Mouse (Mus musculus) heart, adult 9 months (tissue): ENCODE results near the gene Blvrb.

ENCODE experiments used
- DNase-seq, 2 experiments: peaks; one replicate each; pipeline ENCODE4 v3.0.0; 2022; ENCODE audit warnings: low spot score in 2 of 2

Blvrb gene

GRCm38 (mm10) chr7:27447419-27448286 is at the start of gene Blvrb, which contains the start of gene Sptbn4:
Blvrb (plus strand) TSS chr7:27447978.
Sptbn4 (minus strand) TSS chr7:27447686.
- peak; percentile 100 for DNase-seq

GRCm38 (mm10) chr7:27400545-27400944 is 47.2 kb upstream of the Blvrb start:
- no peak for DNase-seq

GRCm38 (mm10) chr7:27402675-27403074 is 45.1 kb upstream of the Blvrb start:
- DNase-seq, result peak; percentile 6 to 21

DNA sequence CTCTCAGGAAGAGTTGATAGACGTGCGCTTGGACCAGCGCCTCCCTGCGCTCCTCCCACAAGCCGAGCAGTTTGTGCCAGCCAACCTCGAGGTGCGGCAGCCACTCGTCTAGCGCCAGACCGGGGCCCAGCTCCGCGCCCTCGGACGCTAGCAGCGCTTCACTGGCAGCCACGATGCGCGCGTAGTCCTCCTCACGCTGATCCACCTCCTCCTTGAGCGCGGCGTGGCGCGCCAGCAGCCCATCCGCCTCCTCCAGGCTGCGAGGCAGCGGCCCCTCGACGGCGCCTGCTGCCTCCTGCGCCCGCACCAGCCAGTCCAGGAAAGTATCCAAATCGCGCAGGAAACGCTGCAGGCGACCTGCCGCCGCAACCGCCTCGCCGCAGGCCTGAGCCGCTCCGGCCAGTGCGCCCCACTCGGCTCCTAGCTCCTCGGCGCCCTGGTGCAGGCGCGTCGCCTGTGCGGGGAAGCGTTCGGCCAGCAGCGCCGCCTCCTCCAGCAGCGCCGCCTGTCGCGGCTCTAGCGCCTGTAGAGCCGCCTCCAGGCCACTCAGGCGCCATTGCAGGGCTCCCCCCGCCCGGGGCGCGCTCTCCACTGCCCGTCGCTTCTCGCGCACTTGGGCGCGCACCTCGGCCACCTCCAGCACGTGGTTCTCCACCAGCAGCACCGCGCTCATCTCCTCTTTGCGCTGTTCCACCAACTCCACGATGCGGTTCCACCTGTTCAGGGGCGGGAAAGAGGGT is 43.4 kb upstream of the Blvrb start:
- no peak for DNase-seq

DNA sequence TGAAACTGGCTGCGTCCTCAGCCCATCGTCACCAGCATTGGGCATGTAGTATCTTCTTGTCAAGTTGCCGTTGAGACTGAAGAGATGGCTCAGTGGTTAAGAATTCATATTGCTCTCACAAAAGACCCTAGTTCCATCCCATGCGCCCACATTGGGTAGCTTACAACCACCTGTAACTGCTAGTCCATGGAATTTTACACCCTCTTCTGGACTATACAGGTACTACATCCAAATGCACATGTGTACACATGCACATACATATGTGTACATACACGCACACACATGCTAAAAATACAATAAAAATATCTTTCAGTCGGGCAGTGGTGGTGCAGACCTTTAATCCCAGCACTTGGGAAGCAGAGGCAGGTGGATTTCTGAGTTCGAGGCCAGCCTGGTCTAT is 41.3 kb upstream of the Blvrb start:
- DNase-seq, result no peak

DNA sequence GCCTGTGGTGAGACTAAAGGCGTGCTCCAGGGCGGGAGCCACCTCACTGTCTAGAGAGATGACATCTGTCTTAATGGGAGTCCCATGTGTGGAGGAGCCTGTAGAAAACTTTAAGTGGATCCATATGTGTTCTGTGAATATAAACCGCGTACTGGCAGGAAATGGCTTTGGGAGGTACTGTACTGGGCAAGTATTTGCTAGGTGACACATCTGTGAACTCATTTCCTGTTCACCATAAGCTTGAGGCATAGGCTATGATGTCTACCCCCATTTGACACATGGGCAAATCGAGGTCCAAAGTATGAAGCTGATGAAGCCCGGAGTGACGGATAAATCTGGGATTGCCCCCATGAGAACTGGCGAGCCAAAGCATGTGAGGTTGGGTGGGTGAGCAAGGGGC is 40.0 kb upstream of the Blvrb start:
- DNase-seq, result no peak

DNA sequence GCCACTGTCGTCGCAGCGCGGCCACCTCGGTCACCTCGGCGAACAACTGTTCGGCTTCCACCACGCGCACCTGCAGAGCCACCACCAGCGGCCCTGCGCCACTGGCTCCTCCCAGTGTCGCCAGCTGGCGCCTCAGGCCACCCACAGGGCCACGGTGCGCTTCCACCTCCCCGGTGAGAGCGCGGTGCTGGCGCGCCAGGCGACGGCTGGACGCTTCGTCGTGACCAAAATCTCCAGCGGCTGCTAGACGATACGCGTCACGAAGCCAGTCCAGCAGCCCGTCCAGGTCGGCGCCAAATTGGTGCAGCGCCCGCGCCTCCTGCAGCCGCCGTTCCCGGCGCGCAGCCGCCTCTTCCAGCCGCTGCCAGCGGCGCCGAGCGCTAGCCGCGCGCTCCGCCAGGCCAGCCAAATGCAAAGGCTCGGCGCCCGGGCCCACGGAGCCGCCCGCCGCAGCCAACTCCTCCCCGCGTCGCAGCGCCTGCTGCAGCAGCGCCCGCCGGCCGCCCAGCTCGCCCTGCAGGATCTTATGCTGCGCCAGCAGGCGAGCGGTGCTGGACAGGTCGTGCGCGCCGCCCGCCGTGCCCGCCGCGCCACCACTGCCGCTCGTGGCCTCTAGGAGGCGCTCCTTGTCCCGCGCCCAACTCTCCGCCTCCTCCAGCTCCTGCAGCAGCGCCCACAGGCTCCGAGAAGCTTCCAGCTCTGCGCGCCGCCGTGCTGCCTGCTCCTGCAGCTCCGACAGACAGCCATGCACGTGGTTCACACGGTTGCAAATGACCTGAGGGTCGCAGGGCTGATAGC is 39.2 kb upstream of the Blvrb start:
- peak; percentile 27 to 48 for DNase-seq

GRCm38 (mm10) chr7:27417151-27417550 is 30.6 kb upstream of the Blvrb start:
- no peak for DNase-seq

DNA sequence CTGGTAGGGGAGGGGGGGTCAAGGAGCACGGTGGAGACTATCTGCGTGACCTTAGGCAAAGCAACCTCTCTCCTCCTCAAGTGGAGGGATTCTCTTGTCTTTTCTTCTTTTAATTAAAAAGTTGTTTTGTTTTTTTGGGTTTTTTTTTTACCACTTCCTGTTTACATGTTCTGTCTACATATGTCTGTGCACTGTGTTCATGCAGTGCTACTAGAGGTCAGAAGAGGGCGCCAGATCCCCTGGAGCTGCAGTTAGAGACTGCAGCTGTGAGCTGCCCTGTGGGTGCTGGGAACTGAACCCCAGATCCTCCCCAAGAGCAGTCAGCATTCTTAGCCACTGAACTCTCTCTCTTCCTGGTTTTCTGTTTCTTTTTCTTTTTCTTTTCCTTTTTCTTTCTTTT is 28.7 kb upstream of the Blvrb start:
- no peak for DNase-seq

DNA sequence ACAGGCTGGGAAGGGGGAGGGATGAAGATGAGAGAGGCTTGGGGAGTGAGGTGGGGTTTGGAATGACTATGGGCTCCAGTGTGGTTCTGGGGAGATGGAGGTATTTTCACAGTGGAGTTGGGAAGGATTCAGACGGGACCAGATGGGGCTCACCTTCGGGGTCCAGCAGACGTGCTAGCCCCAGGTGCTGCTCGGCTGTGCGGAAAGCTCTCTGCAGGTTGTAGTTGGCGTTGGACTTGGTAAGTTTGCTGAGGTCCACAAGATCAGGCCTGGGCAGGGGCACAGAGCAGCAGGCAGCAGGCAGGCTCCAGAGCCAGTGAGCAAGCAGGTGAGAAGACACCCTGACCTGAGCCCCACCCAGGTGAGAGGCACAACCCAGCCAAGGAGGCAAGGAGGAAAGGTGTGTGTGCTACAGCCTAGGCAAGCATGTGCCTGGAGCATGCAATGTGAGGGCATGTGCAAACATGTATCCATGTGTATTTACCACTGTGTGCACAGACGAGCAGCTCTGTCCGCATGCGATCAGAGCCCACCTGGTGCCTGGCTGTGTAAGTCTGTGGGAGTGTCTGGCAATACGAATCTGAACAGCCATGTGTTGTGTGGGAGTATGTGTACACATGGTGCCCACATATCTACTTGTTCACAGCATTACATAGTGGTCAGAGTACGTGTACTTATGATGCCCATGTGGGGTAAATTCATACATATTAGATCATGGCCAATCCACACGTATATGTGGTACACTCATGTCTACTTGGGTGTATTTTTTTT is 24.0 kb upstream of the Blvrb start:
- no peak for DNase-seq

DNA sequence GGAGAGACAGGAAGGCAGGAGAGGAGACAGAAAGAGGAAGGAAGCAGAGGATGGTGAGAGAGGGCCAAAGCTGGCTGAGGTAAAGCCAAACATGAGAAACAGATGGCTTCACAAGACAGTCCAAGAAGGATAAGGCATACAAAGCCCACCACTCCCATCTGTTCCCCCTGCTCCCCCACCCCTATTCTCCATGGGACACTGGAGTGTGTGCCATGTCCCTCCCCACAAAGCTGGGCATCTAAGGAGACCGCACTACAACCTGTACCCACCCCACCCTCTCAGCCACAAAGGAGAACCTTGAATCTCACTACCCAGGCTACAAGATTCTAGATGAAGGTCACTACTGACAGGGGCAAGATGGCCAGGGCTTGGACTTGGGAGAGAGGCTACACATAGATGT is 20.4 kb upstream of the Blvrb start:
- no peak for DNase-seq

DNA sequence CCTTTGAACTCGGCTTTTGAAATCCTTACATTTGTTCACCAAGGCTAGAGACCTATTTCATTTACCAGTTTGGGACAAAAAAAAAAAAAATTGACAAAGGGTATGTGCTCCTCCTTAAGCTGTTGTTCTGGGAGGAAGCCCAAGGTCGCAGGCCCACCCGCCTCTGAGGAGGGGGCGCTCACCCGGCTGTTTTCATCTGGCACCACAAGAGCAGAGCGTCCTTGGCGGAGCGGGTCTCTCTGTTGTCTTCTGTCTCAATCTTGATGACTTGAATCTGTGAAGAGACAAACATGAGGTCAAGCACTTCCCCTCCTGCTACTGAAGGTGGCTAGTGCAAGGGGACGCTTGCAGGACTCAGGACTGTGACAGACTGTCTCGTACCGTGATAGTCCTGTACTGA is 19.8 kb upstream of the Blvrb start:
- DNase-seq, result no peak

DNA sequence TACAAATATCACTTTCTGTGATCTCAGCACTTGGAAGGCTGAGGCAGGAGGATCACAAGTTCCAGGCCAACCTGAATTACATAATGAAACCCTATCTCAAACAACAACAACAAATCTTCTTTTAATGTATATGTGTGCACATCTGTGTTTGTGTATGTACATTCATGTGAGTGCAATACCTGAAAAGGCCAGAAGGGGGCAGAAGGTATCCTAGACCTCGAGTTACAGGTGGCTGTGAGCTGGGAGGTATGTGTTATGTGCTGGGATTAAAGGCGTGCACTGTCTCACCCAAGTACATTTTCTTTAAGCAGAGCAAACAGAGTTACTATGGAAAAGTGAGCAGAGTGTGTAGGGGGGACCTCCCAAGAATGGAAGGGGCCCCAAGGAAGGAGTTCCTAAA is 18.6 kb upstream of the Blvrb start:
- DNase-seq, result no peak

DNA sequence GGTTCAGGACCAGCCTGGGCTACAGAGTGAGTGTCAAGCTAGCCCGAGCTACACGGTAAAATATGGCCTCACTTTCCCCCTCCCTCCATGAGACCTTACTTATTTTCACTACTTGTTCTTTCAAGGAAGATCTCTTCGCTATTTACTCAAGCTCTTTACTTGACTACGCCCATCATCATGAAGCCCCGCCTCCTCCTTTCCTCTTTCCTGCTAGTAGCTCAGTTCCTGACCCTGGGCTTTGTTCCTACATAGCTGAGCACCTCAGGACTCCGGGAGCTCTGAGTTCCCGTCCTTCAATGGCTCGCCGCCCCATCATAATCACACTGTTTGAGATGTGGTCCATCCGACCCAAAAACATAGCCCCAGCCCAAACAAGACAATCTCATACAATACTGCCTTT is 14.4 kb upstream of the Blvrb start:
- no peak for DNase-seq

- DNase-seq, result no peak
Observed at GRCm38 (mm10) chr7:27433794-27434193, 14.0 kb upstream of the Blvrb start.

GRCm38 (mm10) chr7:27437544-27437943 is 10.2 kb upstream of the Blvrb start:
- DNase-seq, result no peak

- DNase-seq, result no peak
Observed at GRCm38 (mm10) chr7:27440014-27440413, 7.8 kb upstream of the Blvrb start.

DNA sequence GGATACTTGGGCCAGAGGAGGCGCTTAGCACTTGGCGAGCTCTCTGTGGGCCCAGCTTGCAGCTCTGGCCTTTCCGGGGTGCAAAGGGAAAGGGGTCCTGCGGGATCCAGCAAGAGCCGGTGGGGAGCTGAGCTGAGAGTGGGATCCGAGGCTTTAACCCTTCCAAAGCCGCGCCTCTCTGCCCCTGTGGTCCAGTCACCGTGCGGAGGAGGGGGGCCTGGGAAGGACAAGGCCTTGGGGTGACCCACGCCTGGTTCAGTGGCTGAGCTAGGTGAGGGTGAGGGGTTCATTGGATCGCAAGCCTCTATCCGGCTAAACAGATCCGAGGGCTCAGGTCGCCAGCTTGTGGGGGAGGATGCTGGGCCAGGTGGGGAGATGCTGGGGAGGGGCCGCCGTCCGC is 1.7 kb upstream of the Blvrb start:
- DNase-seq, result no peak

DNA sequence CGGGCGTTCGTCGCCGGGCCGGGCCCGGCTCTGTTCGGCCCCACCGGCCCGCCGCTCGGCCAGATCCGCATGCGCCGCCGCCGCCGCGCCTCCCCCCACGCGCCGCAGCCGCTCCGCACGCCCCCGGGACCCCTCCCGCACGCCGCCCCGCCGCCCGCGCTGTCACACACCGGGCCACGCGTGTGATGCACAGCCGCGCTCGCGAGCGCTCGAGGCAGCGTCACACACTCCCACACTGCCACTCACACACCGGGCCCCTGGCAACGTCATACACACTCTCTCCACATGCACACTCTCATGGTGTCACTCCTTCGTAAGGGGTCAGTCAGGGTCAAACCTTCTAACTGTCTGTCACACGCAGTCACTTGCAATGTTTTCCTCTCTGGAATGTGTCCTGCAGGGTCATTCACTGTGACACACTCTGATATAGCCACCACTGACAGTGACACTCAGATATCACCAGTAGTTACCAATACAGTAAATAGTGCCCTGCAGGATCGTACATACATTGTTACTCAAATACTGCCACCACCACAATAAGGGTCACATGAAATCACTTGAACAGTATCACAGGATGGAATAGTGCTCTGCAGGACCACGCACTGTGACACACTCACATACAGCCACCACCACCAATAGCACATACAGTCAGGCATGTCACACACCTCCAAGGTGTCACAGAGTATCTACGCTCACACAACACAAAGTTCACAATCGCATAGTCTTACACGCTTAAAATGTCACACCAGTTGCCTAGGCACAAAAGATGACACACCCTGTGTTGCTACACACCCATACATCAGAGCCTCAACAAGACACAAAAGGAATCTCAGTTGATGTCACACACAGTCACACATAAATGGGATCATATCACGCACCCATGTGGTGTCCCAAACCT is 1.0 kb upstream of the Blvrb start:
- DNase-seq, result peak; percentile 17 to 21

- peak in 1 of 2 experiments; percentile 14 for DNase-seq
Observed at GRCm38 (mm10) chr7:27448421-27449206, 836 bp downstream of the Blvrb start.
